Mouse (Mus musculus): Measurements from ENCODE around the gene Plvap. TPM values are rescaled to one million over a fixed set of nuclear protein-coding genes. Genes with fewer than 3 reads are reported as not detected.

Gene Plvap
- 7.0 and 42.5 TPM in 2 replicates for polyA plus RNA-seq (2012; ENCODE audit: low replicate concordance)

DNA sequence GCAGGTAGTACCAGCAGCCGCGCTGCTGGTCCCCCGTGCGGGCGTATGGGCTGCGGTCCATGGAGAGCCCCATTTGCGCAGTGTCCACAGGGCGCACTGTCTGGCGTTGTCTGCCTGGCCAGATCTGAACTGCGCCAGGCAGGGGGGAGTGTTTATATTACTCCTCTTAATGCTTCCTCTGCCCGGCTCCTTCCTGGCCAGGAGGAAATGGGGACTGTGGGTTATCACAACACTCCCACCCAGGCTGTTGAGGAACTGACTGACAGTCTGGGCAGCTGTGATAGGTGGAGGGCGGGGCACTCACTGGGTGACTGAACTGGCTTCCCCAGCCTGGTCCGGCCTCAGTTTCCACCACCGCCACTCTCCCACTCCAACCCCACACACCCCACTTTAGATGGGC is at the start of gene Plvap:
Plvap (minus strand) TSS at position 109 of the 400 bp plus-strand sequence.

DNA sequence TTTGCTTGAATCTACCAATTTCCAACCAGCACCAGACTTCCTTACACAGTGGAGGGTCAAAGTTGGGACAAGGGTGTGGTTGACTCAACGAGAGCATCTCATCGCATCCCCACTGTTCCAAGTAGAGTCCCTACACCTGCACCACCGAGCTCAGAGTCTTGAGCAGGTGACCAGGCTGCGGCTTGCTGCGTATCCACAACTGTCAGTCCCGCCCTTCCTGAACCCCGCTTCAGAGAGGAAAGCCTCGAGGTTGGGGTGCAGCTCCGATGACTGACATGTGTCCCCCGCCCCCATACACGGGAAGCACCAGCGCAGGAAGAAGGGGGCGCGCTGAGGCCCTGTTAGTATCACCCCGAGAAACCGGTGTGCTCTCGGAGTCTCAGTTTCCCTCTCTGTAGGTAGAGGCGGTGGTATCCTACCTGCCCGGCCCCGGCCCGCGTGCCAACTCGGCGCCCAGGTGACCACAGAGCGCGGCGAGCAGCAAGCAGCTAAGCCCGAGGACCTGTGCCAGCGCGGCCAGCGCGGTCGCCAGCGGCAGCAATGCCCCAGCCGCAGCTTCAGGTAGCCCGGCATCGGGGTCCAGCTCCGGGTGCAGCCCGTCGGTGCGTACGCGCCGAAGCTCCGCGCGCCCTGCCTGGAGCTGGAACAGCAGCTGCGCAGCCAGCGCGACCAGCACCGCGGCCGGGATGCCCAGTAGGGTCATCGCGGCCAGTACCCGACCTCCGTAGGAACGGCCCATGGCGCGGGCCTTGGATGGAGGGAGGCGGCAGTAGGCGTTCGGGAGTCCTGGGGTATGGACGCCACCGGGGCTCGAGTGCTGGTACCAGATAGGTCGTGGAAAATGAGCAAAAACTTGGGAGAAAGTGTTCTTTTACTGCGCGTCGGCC is 46.8 kb upstream of the Plvap start, which contains the start of gene Tmem221:
Tmem221 (minus strand) TSS at position 801 of the 887 bp plus-strand sequence.

DNA sequence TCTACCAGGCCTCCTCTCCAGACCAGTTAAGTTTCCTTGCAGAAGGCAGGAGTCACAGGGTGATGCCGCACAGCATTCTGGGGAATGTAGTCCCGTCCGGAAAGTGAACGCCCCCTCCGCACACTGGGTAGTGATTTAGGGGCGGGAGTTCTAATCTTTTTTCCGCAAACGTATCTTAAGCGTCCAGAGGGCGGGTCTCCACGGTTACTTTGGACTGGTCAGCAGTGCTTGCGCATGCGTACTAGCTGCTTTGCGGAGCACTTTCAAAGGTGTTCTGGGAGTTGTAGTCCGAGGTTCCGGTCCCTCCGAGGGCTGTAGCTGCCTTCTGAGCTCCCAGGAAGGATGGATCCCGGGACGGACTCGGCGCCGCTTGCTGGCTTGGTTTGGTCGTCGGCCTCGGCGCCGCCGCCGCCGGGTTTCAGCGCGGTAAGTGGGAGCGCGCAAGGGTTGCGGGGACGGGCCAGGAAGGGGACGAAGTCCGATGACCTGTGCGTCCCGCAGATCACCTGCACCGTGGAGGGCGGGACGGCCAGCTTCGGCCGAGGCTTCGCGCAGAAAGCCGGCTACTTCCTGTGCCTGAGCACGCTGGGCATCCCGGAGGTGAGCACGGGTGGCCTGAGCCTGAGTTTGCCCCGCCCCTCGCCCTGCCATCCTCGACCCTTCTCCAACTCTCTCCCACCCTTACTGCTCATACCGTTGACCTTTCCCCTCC is 31.2 kb upstream of the Plvap start, which contains the start of gene Mvb12a:
Mvb12a (plus strand) TSS at position 291 of the 712 bp plus-strand sequence.

DNA sequence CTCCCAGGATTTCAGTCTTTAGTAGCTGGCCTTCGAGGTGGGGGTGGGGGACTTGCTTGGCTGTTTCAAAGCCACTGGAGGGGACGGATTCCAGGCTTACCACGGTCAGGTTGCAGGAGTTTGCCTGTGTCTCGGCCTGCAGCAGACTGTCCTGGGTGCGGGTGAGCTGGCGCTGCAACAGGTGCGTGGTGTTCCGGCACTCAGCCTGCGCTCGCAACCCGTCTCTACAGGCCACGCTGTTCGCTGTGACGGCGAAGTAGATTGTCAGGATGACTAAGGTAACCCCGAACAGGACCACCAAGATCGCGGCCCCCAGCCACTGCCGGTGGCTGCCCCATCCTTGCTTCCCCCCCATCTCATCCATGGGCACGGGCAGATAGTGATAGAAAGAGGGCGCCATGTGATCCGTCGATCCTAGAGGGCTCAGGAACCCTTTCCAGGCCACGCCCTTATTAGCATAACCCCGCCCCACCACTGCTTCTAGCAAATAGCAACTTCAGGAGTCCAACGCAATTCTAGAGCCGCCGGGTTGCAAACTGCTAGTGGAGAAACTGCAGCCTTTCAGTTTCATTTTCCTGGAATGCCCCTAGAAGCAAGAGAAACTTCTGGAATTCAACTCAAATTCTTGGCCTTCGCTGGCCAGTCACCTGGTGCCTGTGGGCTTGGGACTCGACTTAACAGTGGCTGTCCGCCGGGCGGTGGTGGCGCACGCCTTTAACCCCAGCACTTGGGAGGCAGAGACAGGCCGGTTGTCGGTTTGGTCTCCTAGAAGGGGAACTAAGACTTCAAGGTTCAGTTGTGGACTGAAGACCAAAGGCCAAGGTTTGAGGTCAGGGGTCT is 25.7 kb upstream of the Plvap start, which contains the start of gene Bst2:
Bst2 (minus strand) TSS at position 429 of the 840 bp plus-strand sequence.

DNA sequence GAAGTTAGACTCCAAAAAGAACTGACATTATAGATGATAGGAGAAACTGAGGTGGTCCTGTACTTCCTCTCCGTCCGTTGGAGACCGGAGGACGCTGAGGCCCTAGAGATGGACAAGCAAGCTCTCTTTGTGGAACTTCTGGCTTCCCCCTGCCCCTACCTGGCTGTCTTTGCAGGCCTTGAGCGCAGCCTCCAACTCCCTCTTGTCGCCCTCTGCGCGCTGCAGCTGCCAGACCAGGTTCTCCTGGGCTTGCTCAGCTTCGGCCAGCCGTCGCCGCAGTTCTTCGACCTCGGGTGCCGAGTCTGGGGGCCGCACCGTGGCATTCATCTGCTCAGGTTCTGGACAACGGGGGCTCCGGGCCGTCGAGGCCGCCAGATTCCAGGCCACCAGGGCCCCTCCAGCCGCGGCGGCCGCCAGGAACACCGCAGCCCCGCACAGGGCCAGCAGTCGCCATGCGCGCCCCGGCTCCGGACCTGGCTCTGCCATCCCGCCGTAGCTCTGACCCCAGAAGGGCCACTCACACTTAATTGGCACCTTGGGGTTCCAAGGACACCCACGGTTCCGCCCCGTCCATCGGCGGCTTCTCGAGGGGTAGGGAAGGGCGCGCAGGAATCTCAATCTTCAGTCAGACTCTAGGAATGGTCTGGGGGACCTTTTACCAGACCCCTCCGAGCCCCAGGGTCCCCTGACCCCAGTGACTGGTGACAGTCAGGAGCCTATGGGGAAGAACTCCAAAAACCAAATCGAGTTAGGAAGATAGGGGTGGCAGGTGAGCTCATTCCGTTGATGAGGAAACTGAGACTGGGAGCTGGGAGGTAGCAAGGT is 13.9 kb upstream of the Plvap start, which contains the start of gene Ccdc194:
Ccdc194 (minus strand) TSS at position 486 of the 825 bp plus-strand sequence.

DNA sequence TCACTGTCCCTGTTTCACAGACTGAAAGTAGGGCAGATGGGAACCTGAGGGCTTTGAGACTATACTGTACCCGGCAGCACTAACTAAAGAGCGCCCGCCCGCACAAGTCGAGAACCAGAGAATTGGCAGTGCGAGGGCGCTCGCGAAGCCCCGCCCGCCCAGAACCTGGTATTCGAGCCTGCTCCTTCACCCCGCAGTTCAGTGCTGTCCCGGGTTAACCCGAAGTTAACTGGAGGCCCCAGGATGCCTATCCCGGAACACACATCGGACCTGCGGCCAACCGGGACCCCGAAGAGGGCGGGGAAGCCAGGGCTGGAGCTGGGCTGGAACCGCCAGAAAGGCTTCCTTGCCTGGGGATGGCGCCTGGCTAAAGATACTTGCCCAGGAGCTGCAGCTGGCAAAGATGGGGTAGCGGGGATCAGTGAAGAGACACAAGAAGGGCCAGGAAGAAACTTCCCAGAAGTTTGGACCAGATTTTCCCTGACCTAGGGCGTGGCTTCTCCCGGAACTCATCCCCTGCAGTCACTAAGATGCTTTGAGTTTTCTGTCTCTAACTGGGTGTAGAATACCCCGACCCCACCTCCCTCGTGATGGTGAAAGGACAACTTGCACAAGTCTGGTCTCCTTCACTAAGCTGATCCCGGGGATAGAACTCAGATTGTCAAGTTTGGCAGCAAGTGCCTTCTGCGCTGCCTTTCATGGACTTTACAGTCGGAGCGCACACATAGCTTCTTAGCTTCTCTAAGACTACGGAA is 23.7 kb downstream of the Plvap start, which contains the start of gene Gtpbp3:
Gtpbp3 (plus strand) TSS at position 413 of the 755 bp plus-strand sequence.

DNA sequence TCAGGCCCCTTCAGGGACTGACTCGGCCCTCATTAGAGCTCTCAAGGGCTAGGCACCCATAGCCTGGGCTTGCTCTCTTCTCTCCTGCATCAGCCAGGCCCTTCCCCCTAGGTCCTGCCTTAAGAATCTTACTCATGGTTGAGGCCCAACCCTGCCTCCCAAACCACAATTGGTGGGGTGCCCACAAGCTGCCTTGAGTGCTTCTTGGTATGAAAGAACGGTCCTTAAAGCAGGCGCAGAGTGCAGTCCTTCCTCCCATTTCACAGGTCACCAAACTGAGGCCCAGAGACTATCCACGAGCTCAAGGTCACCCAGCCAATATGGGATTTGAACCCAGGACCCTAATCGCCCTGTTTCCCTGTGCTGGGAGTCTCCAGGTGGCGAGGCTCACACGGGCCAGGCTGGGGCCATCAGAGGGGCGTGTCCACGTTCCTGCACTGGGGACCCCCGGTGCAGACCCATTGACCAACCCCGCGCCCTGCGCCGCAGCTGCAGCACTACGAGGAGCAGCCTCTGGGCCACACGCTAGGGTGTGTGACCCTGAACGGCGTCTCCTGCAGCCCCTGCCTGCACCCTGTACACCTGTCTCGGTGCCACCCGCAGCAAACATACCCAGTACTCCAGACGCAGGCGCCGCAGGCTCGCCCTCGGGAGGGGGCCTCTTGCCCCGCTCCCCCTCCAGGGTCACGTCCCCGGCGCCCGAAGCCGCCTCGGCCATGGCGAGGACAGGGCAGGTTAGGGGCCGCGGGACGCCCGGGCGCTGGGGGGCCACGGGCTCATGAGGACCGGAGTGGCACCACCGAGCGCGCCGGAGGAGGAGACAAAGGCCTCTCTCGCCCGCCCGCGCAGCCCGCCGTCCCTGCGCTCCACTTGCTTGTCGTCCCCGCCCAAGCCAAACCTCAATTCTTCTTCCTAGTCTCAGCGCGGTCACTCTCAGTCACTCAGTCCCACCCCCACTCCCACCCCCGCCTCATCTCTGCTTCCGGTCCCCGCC is 26.1 kb downstream of the Plvap start, which contains the start of gene Ano8:
Ano8 (minus strand) TSS at position 822 of the 994 bp plus-strand sequence.

DNA sequence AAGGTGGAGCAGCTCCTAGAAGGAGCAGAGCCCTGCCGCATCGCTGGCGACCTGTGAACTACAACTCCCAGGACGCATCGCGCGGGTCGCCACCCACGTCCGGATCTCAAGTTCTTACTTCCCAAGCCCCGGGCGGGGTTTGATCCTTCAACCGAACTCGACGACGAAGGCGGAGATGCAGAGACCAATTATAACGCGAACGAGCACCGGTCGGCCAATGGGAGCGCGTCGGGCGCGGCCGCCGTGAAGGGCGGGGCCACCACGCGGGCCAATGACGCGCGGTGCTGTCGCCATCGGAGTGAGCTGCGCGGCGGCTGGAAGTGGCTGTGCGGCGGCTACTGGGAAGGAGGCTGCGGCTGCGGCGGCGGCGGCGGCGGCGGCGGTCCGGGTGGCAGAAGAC is 42.6 kb downstream of the Plvap start, which contains the start of gene Dda1:
Dda1 (plus strand) TSS at position 284 of the 400 bp plus-strand sequence.

DNA sequence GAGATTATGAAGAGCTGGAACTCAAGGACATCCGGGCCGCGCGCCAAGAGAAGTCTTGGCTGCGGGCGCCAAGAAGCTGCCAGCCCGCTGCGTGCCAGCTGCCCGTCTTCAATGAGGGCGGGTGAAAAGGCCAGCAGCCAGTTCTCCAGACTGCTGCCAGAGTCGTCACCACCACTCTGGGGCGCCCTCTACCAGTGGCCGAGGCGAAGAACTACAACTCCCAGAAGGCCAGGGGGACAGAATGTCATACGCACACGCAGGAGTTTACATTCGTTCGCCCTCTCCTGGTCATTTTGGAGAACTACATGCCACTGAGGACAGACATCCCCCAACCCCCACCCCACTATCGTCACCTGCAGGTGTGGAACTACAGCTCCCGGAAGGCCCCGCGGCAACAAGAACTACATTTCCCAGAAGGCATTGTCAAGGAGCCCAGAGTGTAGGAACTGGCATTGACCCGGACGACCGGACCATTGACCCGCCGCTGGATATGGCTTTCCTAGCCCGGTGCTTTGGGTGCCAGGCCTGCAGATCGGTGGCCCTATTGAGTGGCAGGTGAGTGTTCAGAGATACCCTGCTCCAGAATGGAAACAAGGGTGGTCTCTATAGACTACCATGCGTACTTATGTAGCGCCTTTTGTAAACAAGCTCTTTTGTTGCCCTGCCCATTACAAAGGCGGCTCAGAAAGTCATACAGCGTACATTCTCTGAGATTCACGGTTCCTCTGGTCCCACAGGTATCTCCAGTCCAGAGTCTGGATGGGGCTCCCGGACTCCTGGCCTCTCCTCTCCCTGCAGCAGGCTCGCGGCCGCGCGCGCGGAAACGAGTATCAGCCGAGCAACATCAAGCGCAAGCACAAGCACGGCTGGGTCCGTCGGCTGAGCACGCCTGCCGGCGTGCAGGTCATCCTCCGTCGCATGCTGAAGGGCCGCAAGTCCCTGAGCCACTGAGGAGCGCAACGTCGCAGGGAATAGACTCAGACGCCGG is 46.7 kb downstream of the Plvap start, which contains the start of gene Mrpl34:
Mrpl34 (plus strand) TSS at position 447 of the 988 bp plus-strand sequence.

DNA sequence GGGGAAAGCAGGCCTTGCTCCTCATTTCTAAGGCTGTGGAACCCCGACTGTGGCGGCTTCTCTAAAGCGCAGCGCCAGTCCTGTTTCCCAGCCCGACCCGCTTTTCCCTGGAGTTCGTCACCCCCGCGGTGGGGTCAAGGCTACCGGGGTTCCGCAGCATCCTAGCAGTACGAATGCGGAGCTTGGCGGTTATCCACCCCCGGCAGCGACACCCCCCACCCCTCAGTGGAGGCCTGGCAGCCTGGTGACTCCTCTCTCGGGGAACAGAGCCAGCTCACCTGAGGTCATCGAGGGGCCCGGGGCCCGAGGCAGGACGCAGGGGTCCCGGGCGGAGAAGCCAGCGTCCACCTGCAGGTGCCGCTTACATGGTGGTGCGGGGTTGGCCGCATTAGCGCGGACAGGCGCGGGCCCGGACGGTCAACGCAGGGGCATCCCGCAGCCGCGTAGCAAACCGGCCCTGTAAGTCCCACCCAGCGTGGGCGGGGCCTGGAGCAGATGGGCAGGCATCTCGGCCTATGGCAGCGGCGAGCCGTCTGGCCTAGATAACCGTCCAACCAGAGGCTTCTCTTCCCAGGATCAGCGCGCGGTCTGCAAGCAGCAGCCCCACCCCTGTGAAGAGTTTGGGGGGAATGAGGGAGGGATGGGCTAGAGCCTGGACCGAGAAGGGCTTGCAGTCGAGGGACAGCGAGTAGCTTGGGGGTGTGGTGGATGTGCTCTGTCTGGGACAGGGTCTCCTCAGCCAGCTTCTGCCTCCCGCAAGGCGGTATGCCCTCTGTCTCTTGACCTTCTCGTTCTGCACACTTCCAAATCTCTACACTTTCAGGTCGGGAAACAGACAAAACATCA is 48.1 kb downstream of the Plvap start, which contains the start of gene Abhd8:
Abhd8 (minus strand) TSS at position 468 of the 846 bp plus-strand sequence.

Other genes with a start within 250 kb of the Plvap start
- gene Myo9b, start 239.0 kb downstream of the Plvap start, polyA plus RNA-seq (2012; ENCODE audit: low replicate concordance), result 99.7 and 179 TPM in 2 replicates
- 8.3 and 12.3 TPM in 2 replicates for gene Haus8, start 238.8 kb downstream of the Plvap start, polyA plus RNA-seq (2012; ENCODE audit: low replicate concordance)
- gene Use1, start 144.9 kb downstream of the Plvap start, polyA plus RNA-seq (2012; ENCODE audit: low replicate concordance), result 230 and 318 TPM in 2 replicates
- gene Ocel1, start 140.5 kb downstream of the Plvap start, polyA plus RNA-seq (2012; ENCODE audit: low replicate concordance), result 49.5 and 128 TPM in 2 replicates
- 47.0 and 71.0 TPM in 2 replicates for gene Nr2f6, start 129.8 kb downstream of the Plvap start, polyA plus RNA-seq (2012; ENCODE audit: low replicate concordance)
- gene Ushbp1, start 116.0 kb downstream of the Plvap start, polyA plus RNA-seq (2012; ENCODE audit: low replicate concordance), result 0.64 and 1.2 TPM in 2 replicates
- 86.4 and 115 TPM in 2 replicates for gene Babam1, start 114.9 kb downstream of the Plvap start, polyA plus RNA-seq (2012; ENCODE audit: low replicate concordance)
- 4.4 and 11.0 TPM in 2 replicates for gene Ankle1, start 105.7 kb downstream of the Plvap start, polyA plus RNA-seq (2012; ENCODE audit: low replicate concordance)
- 63.5 and 128 TPM in 2 replicates for gene Abhd8, start 48.1 kb downstream of the Plvap start, polyA plus RNA-seq (2012; ENCODE audit: low replicate concordance)
- gene Mrpl34, start 46.8 kb downstream of the Plvap start, polyA plus RNA-seq (2012; ENCODE audit: low replicate concordance), result 62.6 and 70.7 TPM in 2 replicates
- gene Dda1, start 42.6 kb downstream of the Plvap start, polyA plus RNA-seq (2012; ENCODE audit: low replicate concordance), result 230 and 542 TPM in 2 replicates
- 8.3 and 23.9 TPM in 2 replicates for gene Ano8, start 25.8 kb downstream of the Plvap start, polyA plus RNA-seq (2012; ENCODE audit: low replicate concordance)
- 21.2 and 52.5 TPM in 2 replicates for gene Gtpbp3, start 23.6 kb downstream of the Plvap start, polyA plus RNA-seq (2012; ENCODE audit: low replicate concordance)
- gene Ccdc194, start 14.0 kb upstream of the Plvap start, polyA plus RNA-seq (2012; ENCODE audit: low replicate concordance), result 0.10 TPM in 1 of 2 replicates, not detected in the other
- gene Bst2, start 25.7 kb upstream of the Plvap start, polyA plus RNA-seq (2012; ENCODE audit: low replicate concordance), result 136 and 509 TPM in 2 replicates
- 126 and 231 TPM in 2 replicates for gene Mvb12a, start 31.2 kb upstream of the Plvap start, polyA plus RNA-seq (2012; ENCODE audit: low replicate concordance)
- gene Tmem221, start 47.1 kb upstream of the Plvap start, polyA plus RNA-seq (2012; ENCODE audit: low replicate concordance), result 0.84 and 2.7 TPM in 2 replicates
- gene Nxnl1, start 54.8 kb upstream of the Plvap start, polyA plus RNA-seq (2012; ENCODE audit: low replicate concordance), result 0.04 TPM in 1 of 2 replicates, not detected in the other
- 14.2 and 19.8 TPM in 2 replicates for gene Slc27a1, start 57.1 kb upstream of the Plvap start, polyA plus RNA-seq (2012; ENCODE audit: low replicate concordance)
- gene Pgls, start 80.4 kb upstream of the Plvap start, polyA plus RNA-seq (2012; ENCODE audit: low replicate concordance), result 279 and 289 TPM in 2 replicates
- 109 and 215 TPM in 2 replicates for gene Fam129c, start 85.9 kb upstream of the Plvap start, polyA plus RNA-seq (2012; ENCODE audit: low replicate concordance)
- gene Colgalt1, start 99.2 kb upstream of the Plvap start, polyA plus RNA-seq (2012; ENCODE audit: low replicate concordance), result 60.9 and 103 TPM in 2 replicates
- 0.42 and 0.58 TPM in 2 replicates for gene Unc13a, start 160.0 kb upstream of the Plvap start, polyA plus RNA-seq (2012; ENCODE audit: low replicate concordance)
- gene Jak3, start 164.5 kb upstream of the Plvap start, polyA plus RNA-seq (2012; ENCODE audit: low replicate concordance), result 114 and 286 TPM in 2 replicates
- 77.9 and 105 TPM in 2 replicates for gene Insl3, start 177.5 kb upstream of the Plvap start, polyA plus RNA-seq (2012; ENCODE audit: low replicate concordance)
- gene B3gnt3, start 190.0 kb upstream of the Plvap start, polyA plus RNA-seq (2012; ENCODE audit: low replicate concordance), result 0.63 and 2.8 TPM in 2 replicates
- gene Fcho1, start 214.0 kb upstream of the Plvap start, polyA plus RNA-seq (2012; ENCODE audit: low replicate concordance), result 265 and 572 TPM in 2 replicates